Mouse (Mus musculus) megakaryocyte, embryonic 14.5 days (primary cell): ENCODE measurements around the gene D1Ertd622e.

Experiments
- FLI1 ChIP-seq: IDR thresholded peaks from 2 replicates; pipeline ENCODE4 v1.6.1; 2012; ENCODE audit warnings: low read length, inconsistent platforms, mixed read lengths
- GATA1 ChIP-seq: IDR thresholded peaks from 3 replicates; pipeline ENCODE4 v1.6.1; 2012; ENCODE audit warnings: mixed read lengths, low read length, inconsistent platforms, borderline replicate concordance

DNA sequence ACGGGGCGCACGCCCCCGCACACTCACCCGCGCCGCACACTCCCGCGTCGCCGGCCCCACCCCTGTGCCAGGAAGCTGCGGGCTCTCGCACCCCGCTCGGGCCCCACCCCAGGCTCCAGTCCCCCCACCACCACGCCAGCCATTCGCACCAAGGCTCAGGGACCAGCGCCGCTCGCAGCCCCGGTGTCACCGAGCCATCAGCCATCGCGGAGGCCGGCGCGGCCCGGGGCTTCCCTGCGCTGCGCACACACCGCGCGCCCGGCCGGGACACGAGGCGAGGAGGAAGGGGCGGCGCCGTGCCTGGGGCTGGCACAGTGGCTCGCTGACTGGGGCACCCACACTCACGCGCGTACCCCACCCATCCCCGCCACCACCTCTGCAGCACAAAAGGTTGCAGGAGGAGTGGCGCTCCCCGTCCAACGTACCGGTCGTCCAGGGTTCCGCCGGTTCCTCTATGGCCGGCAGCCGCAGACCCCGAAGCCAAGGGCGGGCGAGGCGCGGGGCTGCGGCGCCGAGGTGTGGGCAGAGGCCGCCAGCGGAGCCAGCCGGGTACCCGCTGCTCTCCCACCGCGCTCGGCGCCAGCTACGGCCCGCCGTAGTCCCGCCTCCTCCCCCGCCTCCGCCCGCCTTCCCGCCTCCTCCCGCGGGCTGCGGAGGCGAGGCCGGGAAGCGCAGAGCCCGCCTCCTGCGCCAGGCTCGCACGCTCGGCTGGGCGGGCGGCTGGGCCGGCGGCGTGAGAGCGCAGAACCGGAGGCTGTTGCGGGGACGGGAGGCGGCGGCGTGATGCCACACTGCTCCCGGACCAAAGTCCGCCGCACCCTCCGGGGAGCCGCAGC lies at the start of gene D1Ertd622e:
- no peak for TF ChIP-seq GATA1
- no peak for TF ChIP-seq FLI1
